Mouse (Mus musculus): ENCODE results near the gene H2al1e.
"Not testable (repeated sequence)": the region's sequence is repeated elsewhere in the genome, so short reads cannot be mapped to it uniquely, and the experiment has no call there.

The H2al1e gene

DNA sequence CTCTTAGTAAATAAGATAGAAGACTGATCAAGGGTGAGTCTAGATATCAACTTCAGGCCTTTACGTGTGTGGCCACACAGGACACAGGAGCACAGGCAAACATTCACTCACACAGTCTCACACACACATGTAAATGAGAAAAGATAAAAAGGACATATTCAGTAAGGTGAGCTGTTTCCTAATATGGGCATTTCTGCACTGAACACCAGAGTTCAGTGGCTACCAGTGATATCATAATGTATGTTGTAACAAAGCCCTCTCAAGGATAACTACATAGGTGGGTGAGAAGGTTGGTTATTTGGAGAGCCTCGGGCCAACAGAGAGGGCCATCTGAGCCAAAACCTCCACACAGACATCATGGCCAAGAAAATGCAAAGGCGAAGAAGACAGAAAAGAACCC lies at the start of gene H2al1e:
Gene H2al1e (plus strand): TSS at position 301 of the 400 bp plus-strand sequence.
- DNase-seq = not testable (repeated sequence)

DNA sequence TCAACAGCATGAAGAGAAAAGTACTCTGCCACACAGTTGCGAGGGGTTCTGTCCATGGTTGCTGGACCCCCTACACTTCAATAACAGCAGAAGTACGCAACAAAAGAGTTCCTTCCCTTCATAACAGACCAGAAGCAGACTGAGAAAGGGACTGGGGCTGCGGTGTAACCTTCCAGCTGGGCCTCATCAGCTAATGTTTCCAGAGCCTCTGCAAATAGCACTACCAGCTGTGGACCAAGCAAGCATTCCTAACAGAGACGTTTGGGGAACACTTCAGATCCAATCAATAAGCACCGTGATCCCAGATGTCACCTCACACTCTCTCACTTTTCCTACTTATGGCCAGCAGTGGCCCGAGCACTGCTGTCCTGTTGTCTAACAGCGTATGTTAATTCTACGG lies 46.8 kb upstream of the H2al1e start:
- no peak for DNase-seq

DNA sequence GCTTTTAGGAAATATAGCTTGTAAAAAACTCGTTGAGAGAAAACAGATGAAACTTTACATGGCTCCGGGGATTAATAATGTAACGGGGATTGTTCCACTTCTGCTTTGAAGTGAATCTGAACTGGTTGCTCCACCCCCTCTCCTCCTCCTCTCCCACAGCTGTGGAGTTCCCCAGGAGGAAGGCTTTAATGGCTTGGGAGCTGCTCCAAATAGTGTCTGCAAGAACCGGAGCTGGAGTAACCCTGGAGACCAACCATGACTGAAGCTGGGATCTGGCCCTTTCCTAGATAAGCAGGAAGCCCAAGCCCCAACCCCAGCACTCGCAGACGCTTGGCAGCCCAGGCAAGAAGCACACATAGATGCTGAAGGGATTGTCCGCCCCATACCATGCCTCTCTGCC lies 43.9 kb upstream of the H2al1e start:
- DNase-seq = no peak

DNA sequence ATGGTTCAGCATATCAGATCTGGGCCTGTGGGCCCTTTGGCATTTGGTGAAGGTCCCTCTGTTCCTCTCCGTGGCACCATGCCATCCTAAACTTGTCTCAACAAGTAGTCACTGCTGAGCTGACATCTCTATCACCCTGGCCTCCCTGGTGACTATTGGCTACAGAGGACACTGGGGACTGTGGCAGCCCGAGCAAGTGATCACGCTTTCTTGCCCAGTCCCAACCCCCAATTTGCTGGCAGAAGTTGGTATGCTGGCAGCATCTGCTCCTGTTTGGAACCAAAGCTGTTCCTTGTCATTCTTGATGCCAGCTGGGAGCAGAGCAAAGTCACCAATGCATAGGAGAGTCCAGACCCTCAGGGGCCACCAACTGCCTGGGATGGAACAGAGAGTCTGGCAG lies 42.7 kb upstream of the H2al1e start:
- DNase-seq = no peak

DNA sequence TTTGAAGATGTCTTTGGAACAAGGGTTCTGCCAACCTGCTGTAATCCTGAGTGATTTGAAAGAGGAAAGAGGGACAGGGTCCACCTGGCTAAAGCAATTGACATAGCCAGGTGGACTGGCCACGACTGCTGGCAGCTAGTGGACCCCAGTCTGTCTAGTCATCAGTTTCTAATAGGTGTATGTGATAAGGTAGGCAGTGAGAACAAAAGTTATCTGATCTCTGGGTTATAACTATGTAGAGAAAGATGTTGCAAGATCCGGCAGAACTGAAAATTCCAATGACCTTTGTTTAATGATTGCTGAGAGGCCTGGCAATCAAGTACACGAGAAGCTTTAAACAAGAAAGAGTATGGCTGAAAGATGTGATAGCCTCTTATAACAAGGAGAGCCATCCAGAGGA lies 38.5 kb upstream of the H2al1e start:
- no peak for DNase-seq

DNA sequence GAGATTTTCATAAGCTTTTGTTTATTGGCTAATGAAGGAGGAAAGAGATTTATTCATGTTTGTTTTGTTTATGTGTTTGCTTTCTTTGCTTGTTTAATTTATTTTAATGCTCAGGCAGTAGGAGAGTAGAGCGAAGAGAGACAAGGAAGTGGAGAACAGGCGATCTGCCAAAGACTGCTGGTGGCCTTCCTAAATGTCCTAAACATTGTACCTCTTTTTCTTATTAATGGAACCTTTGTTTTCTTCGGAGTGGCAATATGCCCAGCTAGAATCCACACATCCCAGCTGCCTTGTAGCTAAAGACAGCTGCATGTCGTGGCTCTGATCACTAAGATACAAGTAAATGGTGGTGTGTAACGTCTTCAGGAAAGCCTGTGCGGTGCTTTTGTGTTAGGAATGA lies 34.7 kb upstream of the H2al1e start:
- DNase-seq = no peak

DNA sequence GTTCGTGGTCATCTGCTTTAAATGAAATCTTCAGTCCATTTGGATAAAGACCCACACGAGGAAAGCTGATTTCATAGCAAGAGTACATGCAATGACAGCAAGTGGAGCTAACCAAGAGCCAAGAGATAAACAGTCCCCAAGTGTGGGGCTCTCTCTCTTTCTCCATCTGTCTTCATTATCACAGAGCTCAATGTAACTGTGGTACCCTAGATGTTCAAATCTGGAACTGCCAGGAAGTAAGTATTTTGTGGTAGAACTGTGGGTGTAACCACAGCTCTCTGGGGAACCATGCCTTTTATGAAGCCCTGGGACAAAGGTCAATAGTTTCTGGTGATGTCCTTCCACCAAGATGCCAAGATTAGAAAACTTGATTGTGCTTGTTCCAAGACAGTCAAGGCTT lies 31.0 kb upstream of the H2al1e start:
- no peak for DNase-seq

DNA sequence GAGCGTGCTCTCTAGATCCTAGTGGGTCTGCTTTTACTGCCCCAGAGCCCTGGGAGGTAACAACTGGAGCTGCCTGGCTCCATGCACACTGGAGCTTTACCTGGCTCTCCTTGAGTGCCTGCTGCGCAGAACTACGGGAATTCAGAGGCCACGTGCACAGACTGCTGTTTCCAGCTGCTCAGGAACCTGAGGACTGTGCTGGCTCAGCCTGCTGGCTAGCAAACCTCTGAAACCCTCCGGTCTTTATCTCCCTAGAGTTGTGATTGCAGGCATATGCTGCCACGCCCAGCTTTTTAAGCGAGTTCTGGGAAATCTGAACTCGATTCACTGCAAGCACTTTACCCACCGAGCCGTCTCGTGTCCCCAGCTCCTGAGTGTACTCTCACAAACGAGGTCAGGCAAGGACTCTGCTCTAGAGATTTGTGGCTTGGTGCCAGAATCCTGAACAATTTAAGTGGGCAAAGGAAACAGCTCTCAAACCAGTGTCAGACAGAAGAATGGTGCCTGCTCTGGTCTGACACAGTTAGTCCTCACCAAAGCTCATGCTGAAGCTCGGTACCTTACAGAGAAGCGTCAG lies 23.3 kb upstream of the H2al1e start:
- DNase-seq = no peak

DNA sequence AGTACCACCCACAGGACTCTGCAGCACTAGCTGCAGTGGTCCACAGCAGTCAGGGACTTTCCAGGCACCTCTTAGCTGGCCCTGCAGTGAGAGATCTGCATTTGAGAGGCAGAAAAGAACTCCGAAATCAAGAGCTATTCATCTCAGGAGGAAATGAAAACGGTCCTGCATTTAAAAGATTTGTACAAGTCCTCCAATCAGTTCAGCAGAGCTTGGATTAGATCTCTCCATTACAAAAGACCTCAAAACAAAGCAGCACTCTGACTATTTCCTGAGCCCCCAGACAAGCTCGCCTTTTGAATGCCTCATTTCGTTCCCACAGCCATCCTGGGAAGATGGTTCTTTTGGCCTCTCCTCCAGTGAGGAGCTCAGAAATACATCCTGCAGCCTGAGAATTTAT lies 22.5 kb upstream of the H2al1e start:
- no peak for DNase-seq

DNA sequence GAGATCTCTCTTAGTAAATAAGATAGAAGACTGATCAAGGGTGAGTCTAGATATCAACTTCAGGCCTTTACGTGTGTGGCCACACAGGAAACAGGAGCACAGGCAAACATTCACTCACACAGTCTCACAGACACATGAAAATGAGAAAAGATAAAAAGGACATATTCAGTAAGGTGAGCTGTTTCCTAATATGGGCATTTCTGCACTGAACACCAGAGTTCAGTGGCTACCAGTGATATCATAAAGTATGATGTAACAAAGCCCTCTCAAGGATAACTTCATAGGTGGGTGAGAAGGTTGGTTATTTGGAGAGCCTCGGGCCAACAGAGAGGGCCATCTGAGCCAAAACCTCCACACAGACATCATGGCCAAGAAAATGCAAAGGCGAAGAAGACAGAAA lies 12.8 kb upstream of the H2al1e start, which contains the start of gene H2al1a:
Gene H2al1a (plus strand): TSS at position 301 of the 400 bp plus-strand sequence.
- DNase-seq = not testable (repeated sequence)

DNA sequence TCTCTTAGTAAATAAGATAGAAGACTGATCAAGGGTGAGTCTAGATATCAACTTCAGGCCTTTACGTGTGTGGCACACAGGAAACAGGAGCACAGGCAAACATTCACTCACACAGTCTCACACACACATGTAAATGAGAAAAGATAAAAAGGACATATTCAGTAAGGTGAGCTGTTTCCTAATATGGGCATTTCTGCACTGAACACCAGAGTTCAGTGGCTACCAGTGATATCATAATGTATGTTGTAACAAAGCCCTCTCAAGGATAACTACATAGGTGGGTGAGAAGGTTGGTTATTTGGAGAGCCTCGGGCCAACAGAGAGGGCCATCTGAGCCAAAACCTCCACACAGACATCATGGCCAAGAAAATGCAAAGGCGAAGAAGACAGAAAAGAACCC lies 9.6 kb upstream of the H2al1e start, which contains the start of gene H2al1b:
Gene H2al1b (plus strand): TSS at position 301 of the 400 bp plus-strand sequence.
- DNase-seq = not testable (repeated sequence)

DNA sequence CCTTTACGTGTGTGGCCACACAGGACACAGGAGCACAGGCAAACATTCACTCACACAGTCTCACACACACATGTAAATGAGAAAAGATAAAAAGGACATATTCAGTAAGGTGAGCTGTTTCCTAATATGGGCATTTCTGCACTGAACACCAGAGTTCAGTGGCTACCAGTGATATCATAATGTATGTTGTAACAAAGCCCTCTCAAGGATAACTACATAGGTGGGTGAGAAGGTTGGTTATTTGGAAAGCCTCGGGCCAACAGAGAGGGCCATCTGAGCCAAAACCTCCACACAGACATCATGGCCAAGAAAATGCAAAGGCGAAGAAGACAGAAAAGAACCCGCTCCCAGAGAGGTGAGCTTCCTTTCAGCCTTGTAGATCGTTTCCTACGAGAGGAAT lies 6.4 kb upstream of the H2al1e start, which contains the start of gene H2al1c:
Gene H2al1c (plus strand): TSS at position 301 of the 400 bp plus-strand sequence.
- not testable (repeated sequence) for DNase-seq

DNA sequence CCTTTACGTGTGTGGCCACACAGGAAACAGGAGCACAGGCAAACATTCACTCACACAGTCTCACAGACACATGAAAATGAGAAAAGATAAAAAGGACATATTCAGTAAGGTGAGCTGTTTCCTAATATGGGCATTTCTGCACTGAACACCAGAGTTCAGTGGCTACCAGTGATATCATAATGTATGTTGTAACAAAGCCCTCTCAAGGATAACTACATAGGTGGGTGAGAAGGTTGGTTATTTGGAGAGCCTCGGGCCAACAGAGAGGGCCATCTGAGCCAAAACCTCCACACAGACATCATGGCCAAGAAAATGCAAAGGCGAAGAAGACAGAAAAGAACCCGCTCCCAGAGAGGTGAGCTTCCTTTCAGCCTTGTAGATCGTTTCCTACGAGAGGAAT lies 3.2 kb upstream of the H2al1e start, which contains the start of gene H2al1d:
Gene H2al1d (plus strand): TSS at position 301 of the 400 bp plus-strand sequence.
- DNase-seq = not testable (repeated sequence)

DNA sequence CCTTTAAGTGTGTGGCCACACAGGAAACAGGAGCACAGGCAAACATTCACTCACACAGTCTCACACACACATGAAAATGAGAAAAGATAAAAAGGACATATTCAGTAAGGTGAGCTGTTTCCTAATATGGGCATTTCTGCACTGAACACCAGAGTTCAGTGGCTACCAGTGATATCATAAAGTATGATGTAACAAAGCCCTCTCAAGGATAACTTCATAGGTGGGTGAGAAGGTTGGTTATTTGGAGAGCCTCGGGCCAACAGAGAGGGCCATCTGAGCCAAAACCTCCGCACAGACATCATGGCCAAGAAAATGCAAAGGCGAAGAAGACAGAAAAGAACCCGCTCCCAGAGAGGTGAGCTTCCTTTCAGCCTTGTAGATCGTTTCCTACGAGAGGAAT lies 3.1 kb downstream of the H2al1e start, which contains the start of gene H2al1f:
Gene H2al1f (plus strand): TSS at position 301 of the 400 bp plus-strand sequence.
- DNase-seq = not testable (repeated sequence)

DNA sequence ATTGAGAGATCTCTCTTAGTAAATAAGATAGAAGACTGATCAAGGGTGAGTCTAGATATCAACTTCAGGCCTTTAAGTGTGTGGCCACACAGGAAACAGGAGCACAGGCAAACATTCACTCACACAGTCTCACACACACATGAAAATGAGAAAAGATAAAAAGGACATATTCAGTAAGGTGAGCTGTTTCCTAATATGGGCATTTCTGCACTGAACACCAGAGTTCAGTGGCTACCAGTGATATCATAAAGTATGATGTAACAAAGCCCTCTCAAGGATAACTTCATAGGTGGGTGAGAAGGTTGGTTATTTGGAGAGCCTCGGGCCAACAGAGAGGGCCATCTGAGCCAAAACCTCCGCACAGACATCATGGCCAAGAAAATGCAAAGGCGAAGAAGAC lies 6.2 kb downstream of the H2al1e start, which contains the start of gene H2al1g:
Gene H2al1g (plus strand): TSS at position 301 of the 400 bp plus-strand sequence.
- DNase-seq = not testable (repeated sequence)

DNA sequence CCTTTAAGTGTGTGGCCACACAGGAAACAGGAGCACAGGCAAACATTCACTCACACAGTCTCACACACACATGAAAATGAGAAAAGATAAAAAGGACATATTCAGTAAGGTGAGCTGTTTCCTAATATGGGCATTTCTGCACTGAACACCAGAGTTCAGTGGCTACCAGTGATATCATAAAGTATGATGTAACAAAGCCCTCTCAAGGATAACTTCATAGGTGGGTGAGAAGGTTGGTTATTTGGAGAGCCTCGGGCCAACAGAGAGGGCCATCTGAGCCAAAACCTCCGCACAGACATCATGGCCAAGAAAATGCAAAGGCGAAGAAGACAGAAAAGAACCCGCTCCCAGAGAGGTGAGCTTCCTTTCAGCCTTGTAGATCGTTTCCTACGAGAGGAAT lies 9.5 kb downstream of the H2al1e start, which contains the start of gene H2al1h:
Gene H2al1h (plus strand): TSS at position 301 of the 400 bp plus-strand sequence.
- not testable (repeated sequence) for DNase-seq

DNA sequence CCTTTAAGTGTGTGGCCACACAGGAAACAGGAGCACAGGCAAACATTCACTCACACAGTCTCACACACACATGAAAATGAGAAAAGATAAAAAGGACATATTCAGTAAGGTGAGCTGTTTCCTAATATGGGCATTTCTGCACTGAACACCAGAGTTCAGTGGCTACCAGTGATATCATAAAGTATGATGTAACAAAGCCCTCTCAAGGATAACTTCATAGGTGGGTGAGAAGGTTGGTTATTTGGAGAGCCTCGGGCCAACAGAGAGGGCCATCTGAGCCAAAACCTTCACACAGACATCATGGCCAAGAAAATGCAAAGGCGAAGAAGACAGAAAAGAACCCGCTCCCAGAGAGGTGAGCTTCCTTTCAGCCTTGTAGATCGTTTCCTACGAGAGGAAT lies 12.6 kb downstream of the H2al1e start, which contains the start of gene H2al1i:
Gene H2al1i (plus strand): TSS at position 301 of the 400 bp plus-strand sequence.
- DNase-seq = not testable (repeated sequence)

DNA sequence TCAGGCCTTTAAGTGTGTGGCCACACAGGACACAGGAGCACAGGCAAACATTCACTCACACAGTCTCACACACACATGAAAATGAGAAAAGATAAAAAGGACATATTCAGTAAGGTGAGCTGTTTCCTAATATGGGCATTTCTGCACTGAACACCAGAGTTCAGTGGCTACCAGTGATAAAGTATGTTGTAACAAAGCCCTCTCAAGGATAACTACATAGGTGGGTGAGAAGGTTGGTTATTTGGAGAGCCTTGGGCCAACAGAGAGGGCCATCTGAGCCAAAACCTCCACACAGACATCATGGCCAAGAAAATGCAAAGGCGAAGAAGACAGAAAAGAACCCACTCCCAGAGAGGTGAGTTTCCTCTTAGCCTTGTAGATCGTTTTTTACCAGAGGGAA lies 15.8 kb downstream of the H2al1e start, which contains the start of gene H2al1j:
Gene H2al1j (plus strand): TSS at position 301 of the 400 bp plus-strand sequence.
- not testable (repeated sequence) for DNase-seq

DNA sequence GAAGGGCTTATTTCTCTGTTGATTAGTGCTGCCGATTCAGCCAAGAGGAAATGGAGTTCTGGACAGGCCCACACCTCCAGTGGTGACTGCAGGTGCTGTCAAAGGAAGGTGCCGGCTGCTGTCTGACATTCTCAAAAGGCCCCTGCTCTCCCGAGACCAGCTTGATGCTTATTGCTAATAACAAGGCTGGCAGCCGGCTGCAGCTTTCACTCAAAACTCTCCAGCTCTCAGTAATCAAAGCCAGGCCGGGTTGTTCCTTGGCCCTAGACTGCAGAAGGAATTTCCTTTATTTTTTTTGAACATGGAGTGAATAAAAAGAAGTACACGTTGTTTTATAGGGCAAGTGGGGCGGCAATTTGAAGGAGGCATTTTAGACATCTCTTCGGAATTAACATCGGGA lies 34.0 kb downstream of the H2al1e start:
- no peak for DNase-seq

DNA sequence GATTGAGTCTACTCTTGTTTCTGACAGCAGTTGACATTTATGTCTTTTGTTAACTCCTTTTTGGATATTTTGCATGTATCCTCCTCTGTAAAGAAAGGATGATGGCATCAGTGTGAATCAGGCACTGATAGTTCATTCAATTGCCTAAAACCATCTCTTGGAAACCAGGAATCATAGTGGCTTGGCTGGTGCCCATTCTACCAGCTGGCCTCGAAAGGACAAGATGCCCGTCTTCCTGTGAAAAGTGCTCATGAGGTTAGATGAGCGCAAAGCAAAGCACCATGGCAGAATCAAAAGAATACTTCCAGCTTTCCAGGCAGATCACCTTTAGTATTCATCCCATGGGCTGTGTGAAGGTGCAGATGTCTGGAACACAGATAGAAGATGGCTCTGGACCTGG lies 35.0 kb downstream of the H2al1e start:
- DNase-seq = no peak

DNA sequence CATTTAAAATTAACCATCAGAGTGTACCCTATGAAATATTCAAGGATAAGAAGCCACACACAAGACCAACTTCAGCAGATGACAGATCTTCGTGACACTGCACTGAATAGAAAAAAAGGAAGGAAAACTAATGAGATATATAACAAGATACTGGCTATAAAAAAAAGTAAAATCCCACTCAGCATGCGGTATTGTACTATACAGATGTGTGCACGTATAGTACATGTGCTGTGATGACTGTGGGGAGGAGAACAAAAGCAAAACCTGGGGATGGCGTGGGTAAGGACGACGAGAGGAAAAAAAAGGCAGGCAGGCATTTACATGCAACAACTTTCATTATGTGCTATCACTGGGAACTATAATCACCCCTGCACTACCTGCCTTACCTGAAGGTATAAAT lies 49.1 kb downstream of the H2al1e start:
- DNase-seq = no peak

DNA sequence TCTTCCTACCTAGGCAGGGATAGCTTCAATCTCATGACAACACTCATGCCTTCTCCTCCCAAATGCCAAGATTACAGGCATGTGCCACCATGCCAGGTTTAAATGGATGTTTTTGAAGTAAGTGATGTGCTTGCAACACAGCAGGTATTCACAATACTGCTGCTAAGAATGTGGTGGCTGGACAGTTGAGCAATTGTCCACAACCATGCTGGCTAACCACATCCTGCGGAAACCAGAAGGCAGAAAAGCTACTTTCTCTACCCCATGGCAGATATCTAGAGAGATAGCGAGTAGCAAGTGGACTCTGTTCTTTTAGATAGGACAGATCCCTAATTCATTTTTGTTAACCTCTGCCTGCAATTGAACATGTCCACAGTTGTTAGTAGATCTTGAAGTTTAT lies 49.5 kb downstream of the H2al1e start:
- DNase-seq = no peak

Data from thymus, postnatal 25 days (tissue).